Mouse (Mus musculus) liver, embryonic 12.5 days (tissue): ENCODE measurements around the gene Kel. TPM values are rescaled to one million over a fixed set of nuclear protein-coding genes. Genes with fewer than 3 reads are reported as not detected.
A peak's percentile ranks its signal among the peaks of the same experiment; 100 is the strongest.

ENCODE experiments used
- ATAC-seq: fragments of 200-750 bp; cut with Nextera tagmentation; 2 replicates; pipeline ENCODE4 v1.8.0; 2017; ENCODE audit warnings: moderate number of reproducible peaks, mild to moderate bottlenecking, moderate library complexity
- H3K27ac ChIP-seq: fragments of 300-500 bp; sonication (generic); 2 replicates; pipeline ENCODE4 v1.5.1; 2016; ENCODE audit warnings: mild to moderate bottlenecking
- H3K27me3 ChIP-seq: fragments of 300-500 bp; sonication (generic); replicated peaks from 2 replicates; pipeline ENCODE4 v1.6.1; 2016; ENCODE audit warnings: mild to moderate bottlenecking, moderate library complexity
- H3K36me3 ChIP-seq: fragments of 300-500 bp; sonication (generic); 2 replicates; pipeline ENCODE4 v1.6.1; 2016; ENCODE audit warnings: mild to moderate bottlenecking, moderate library complexity
- H3K4me1 ChIP-seq: fragments of 300-500 bp; sonication (generic); 2 replicates; pipeline ENCODE4 v1.6.1; 2016
- H3K4me2 ChIP-seq: fragments of 300-500 bp; sonication (generic); 2 replicates; pipeline ENCODE4 v1.6.1; 2016; ENCODE audit warnings: mild to moderate bottlenecking, moderate library complexity
- H3K4me3 ChIP-seq: fragments of 300-500 bp; sonication (generic); 2 replicates; pipeline ENCODE4 v1.5.1; 2016; ENCODE audit warnings: mild to moderate bottlenecking, moderate library complexity
- H3K9ac ChIP-seq: fragments of 300-500 bp; sonication (generic); 2 replicates; pipeline ENCODE4 v1.6.1; 2016; ENCODE audit warnings: mild to moderate bottlenecking, moderate library complexity
- H3K9me3 ChIP-seq: fragments of 300-500 bp; sonication (generic); replicated peaks from 2 replicates; pipeline ENCODE4 v1.6.1; 2016; ENCODE audit warnings: mild to moderate bottlenecking, moderate library complexity
- WGBS: fragments of 180-500 bp; shearing (Covaris S2); methylation state at CpG from one replicate; pipeline ENCODE4 v1.1.7; 2016; ENCODE audit not compliant: insufficient replicate concordance; 5-methylcytosine and 5-hydroxymethylcytosine counted together
- polyA plus RNA-seq: library from polyadenylated mRNA; unstranded; fragments of >200 nt; fragmentation: Nextera tagmentation; extraction: Ambion mirVana; gene quantifications from 2 replicates; pipeline ENCODE4 v1.2.1, GENCODE M21; 2016

Gene Kel
- polyA plus RNA-seq, 1 experiment from 2014 or later: 275 TPM

GRCm38 (mm10) chr6:41642765-41643164 lies 61.4 kb downstream of the Kel start:
- H3K4me1 ChIP-seq: no peaks in the 10 kb centered on the region
- H3K9me3 ChIP-seq: no peaks in the 10 kb centered on the region
- no peaks in the 10 kb centered on the region for H3K27me3 ChIP-seq
- 71% methylated on average over 4 of the region's 4 CpGs for WGBS
- H3K9ac ChIP-seq: no peak overlapping the region
- H3K36me3 ChIP-seq: no peaks in the 10 kb centered on the region
- ATAC-seq: no peak
- H3K4me3 ChIP-seq: no peak overlapping the region
- no peak overlapping the region for H3K27ac ChIP-seq
- no peak overlapping the region for H3K4me2 ChIP-seq

DNA sequence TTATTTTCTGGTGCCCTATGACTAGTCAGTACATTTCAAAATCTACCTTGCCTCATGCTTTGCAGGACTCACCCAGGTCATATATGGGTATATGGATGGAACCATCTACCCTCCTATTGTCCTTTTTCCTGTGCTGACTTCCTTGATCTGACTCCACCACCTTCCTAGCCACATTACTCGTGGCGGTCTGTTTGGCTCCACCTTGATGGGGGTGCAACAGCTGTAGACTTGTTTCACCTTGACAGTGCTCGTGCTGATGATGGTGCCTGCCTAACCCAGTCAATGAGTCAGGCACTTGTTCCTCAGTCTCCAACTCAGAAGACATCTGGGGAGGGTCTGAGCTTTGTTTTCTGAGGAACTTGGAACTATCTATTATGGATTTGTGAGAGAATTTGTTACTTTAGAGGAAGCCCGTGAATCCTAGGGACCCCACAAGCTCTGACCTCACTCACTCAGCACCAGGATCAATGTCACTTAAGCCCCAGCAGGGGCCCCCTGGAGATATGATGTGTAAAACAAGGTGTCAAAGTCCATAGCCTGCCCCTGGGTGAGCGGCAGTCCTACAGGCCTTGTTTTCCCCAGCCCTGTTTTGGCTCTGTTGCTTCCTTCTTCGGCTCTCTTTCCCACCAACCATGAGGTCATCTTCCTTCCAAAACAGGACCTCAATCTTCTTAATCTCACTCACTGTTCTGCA lies 62.8 kb downstream of the Kel start:
- H3K27ac ChIP-seq: no peak overlapping the region
- H3K36me3 ChIP-seq: no peaks in the 10 kb centered on the region
- WGBS: 62% methylated on average over 6 of the region's 6 CpGs
- H3K9ac ChIP-seq: no peak overlapping the region
- H3K4me1 ChIP-seq: no peaks in the 10 kb centered on the region
- no peaks in the 10 kb centered on the region for H3K27me3 ChIP-seq
- no peaks in the 10 kb centered on the region for H3K9me3 ChIP-seq
- no peak overlapping the region for H3K4me2 ChIP-seq
- no peak overlapping the region for H3K4me3 ChIP-seq
- ATAC-seq: no peak

DNA sequence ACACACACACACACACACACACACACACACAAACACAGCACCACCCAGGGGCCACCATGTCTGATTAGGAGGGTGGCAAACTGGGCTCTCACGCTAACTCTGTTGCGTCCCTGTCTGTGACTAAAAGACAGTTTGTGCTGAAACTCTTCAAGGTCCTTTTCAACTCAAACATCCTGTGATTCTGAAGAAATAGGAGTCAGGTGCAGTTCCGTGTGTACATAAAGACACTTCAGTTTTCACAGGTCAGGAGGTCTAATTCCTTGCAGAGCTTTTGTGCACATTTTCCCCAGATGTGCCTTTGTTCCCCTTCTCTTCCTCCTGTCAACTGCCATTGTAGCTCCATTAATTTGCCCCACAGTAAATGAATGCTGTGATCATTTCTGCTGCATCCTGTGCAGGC lies 63.7 kb downstream of the Kel start:
- no peaks in the 10 kb centered on the region for H3K9me3 ChIP-seq
- ATAC-seq: no peak
- no peak overlapping the region for H3K4me3 ChIP-seq
- no peak overlapping the region for H3K4me2 ChIP-seq
- no peaks in the 10 kb centered on the region for H3K4me1 ChIP-seq
- no peaks in the 10 kb centered on the region for H3K27me3 ChIP-seq
- no peak overlapping the region for H3K9ac ChIP-seq
- H3K27ac ChIP-seq: no peak overlapping the region
- WGBS: 73% methylated on average over 3 of the region's 3 CpGs
- H3K36me3 ChIP-seq: no peaks in the 10 kb centered on the region

GRCm38 (mm10) chr6:41637927-41638506 lies 66.1 kb downstream of the Kel start:
- Histone ChIP-seq H3K9ac (no peak overlapping the region), H3K4me2 (no peak overlapping the region), H3K4me3 (no peak overlapping the region), H3K27ac (no peak overlapping the region), H3K36me3 (no peaks in the 10 kb centered on the region), H3K4me1 (no peaks in the 10 kb centered on the region), H3K27me3 (no peaks in the 10 kb centered on the region), H3K9me3 (no peaks in the 10 kb centered on the region)
- WGBS: 52% methylated on average over 6 of the region's 6 CpGs
- peak; percentile 37; the same call in 1 of the 2 replicates for ATAC-seq

GRCm38 (mm10) chr6:41637393-41637792 lies 66.7 kb downstream of the Kel start:
- Histone ChIP-seq H3K4me3 (no peak overlapping the region), H3K27me3 (no peaks in the 10 kb centered on the region), H3K4me1 (no peaks in the 10 kb centered on the region), H3K9me3 (no peaks in the 10 kb centered on the region), H3K27ac (no peak overlapping the region), H3K4me2 (no peak overlapping the region), H3K9ac (no peak overlapping the region), H3K36me3 (no peaks in the 10 kb centered on the region)
- ATAC-seq: no peak
- WGBS: 23% methylated on average over 1 of the region's 1 CpGs

Other genes starting within 250 kb of the Kel start
- gene Prss1, start 245.4 kb downstream of the Kel start, polyA plus RNA-seq: not detected in 2 replicates
- 0.22 TPM in 1 of 2 replicates, not detected in the other for gene Prss2, start 182.6 kb downstream of the Kel start, polyA plus RNA-seq
- 2.4 and 2.9 TPM in 2 replicates for gene Ephb6, start 98.9 kb downstream of the Kel start, polyA plus RNA-seq
- gene Trpv6, start 67.9 kb downstream of the Kel start, polyA plus RNA-seq: 0.10 and 0.19 TPM in 2 replicates
- 0.05 and 0.07 TPM in 2 replicates for gene Trpv5, start 23.6 kb downstream of the Kel start, polyA plus RNA-seq
- not detected in 2 replicates for gene Llcfc1, start 19.9 kb downstream of the Kel start, polyA plus RNA-seq
- gene Olfr459, start 70.8 kb upstream of the Kel start, polyA plus RNA-seq: not detected in 2 replicates
- not detected in 2 replicates for gene Pip, start 143.2 kb upstream of the Kel start, polyA plus RNA-seq
- gene Sval2, start 148.7 kb upstream of the Kel start, polyA plus RNA-seq: not detected in 2 replicates
- gene Sval1, start 247.3 kb upstream of the Kel start, polyA plus RNA-seq: not detected in 2 replicates